Mouse (Mus musculus) CH12.LX (cell line): ENCODE data around the gene Plcb2. TPM values are rescaled to one million over a fixed set of nuclear protein-coding genes. Genes with fewer than 3 reads are reported as not detected.
A peak's percentile ranks its signal among the peaks of the same experiment; 100 is the strongest.

Source experiments
- DNase-seq: peaks from one replicate; pipeline ENCODE4 v3.0.0-alpha.2; 2013; ENCODE audit errors: extremely low read depth
- H3K27ac ChIP-seq: 2 replicates; pipeline ENCODE4 v1.5.1; 2012; ENCODE audit warnings: low read depth, mild to moderate bottlenecking, control low read depth, moderate library complexity; ENCODE audit not compliant: insufficient read depth
- H3K27me3 ChIP-seq: replicated peaks from 2 replicates; pipeline ENCODE3; 2012; ENCODE audit warnings: inconsistent platforms
- H3K36me3 ChIP-seq, 2 experiments: replicated peaks in 1 of 2; 2 replicates each; pipeline versions ENCODE3 to v1.6.1; 2012; ENCODE audit warnings: inconsistent platforms in 1 of 2, low read length in 1 of 2, mild to moderate bottlenecking in 1 of 2, mixed read lengths in 1 of 2, moderate library complexity in 1 of 2; ENCODE audit not compliant: control insufficient read depth in 1 of 2, insufficient read depth in 1 of 2
- H3K4me1 ChIP-seq, 2 experiments: 2 replicates each; pipeline ENCODE4 v1.6.1; 2012; ENCODE audit warnings: inconsistent platforms in 1 of 2, moderate library complexity in 1 of 2; ENCODE audit not compliant: insufficient read depth in 2 of 2, control insufficient read depth in 1 of 2
- H3K4me2 ChIP-seq: 2 replicates; pipeline ENCODE4 v1.6.1; 2012; ENCODE audit warnings: low read depth, mild to moderate bottlenecking, control low read depth; ENCODE audit not compliant: poor library complexity, insufficient read depth, severe bottlenecking
- H3K4me3 ChIP-seq, 3 experiments: fragments of 150-350 bp in 1 of 3; sonication (generic) in 1 of 3; replicated peaks in 1 of 3; 2 replicates each; pipeline versions ENCODE3 to v1.5.1; 2011 to 2012; ENCODE audit warnings: low read depth in 2 of 3, low read length in 2 of 3, mild to moderate bottlenecking in 2 of 3, moderate library complexity in 2 of 3, control low read depth in 1 of 3, improper control_type of control experiment in 1 of 3, inconsistent platforms in 1 of 3, mixed read lengths in 1 of 3; ENCODE audit not compliant: poor library complexity in 1 of 3
- H3K79me2 ChIP-seq: replicated peaks from 2 replicates; pipeline ENCODE4 v1.6.1; 2012; ENCODE audit warnings: mild to moderate bottlenecking, moderate library complexity; ENCODE audit not compliant: control insufficient read depth, poor library complexity, insufficient read depth, severe bottlenecking; ENCODE audit errors: extremely low read depth
- H3K9ac ChIP-seq: 2 replicates; pipeline ENCODE4 v1.6.1; 2012; ENCODE audit warnings: low read depth, mild to moderate bottlenecking, control low read depth, moderate library complexity; ENCODE audit not compliant: insufficient read depth
- H3K9me3 ChIP-seq: replicated peaks from 2 replicates; pipeline ENCODE3; 2012; ENCODE audit warnings: low read length, inconsistent platforms, mixed read lengths
- CTCF ChIP-seq, 2 experiments: IDR thresholded peaks in 1 of 2; conservative IDR thresholded peaks in 1 of 2; 2 replicates each; pipeline ENCODE4 v1.5.1; 2011 to 2012; ENCODE audit warnings: low read depth in 2 of 2, low read length in 2 of 2, improper control_type of control experiment in 1 of 2, inconsistent platforms in 1 of 2, mild to moderate bottlenecking in 1 of 2, moderate library complexity in 1 of 2
- E2F4 ChIP-seq: IDR thresholded peaks from 2 replicates; pipeline ENCODE4 v1.6.1; 2011; ENCODE audit warnings: low read depth, low read length, improper control_type of control experiment; ENCODE audit not compliant: insufficient replicate concordance
- EP300 ChIP-seq: IDR thresholded peaks from 2 replicates; pipeline ENCODE4 v1.6.1; 2011; ENCODE audit warnings: low read length, improper control_type of control experiment
- IRF4 ChIP-seq: IDR thresholded peaks from 2 replicates; pipeline ENCODE4 v1.6.1; 2014; ENCODE audit warnings: low read depth, mild to moderate bottlenecking, inconsistent platforms, low read length, improper control_type of control experiment
- JUN ChIP-seq: IDR thresholded peaks from 2 replicates; pipeline ENCODE4 v1.6.1; 2011; ENCODE audit warnings: low read depth, mild to moderate bottlenecking, low read length, improper control_type of control experiment, moderate library complexity; ENCODE audit not compliant: insufficient read depth
- KAT2A ChIP-seq: IDR thresholded peaks from 2 replicates; pipeline ENCODE4 v1.6.1; 2012; ENCODE audit warnings: low read length, improper control_type of control experiment, inconsistent platforms; ENCODE audit not compliant: insufficient replicate concordance
- MAFK ChIP-seq: IDR thresholded peaks from 2 replicates; pipeline ENCODE4 v1.6.1; 2011; ENCODE audit warnings: low read length, improper control_type of control experiment; ENCODE audit not compliant: insufficient replicate concordance
- MXI1 ChIP-seq: IDR thresholded peaks from 2 replicates; pipeline ENCODE4 v1.6.1; 2011; ENCODE audit warnings: mild to moderate bottlenecking, low read depth, low read length, improper control_type of control experiment
- PAX5 ChIP-seq: IDR thresholded peaks from 2 replicates; pipeline ENCODE4 v1.6.1; 2012; ENCODE audit warnings: low read length, inconsistent platforms, mixed read lengths
- RAD21 ChIP-seq: IDR thresholded peaks from 2 replicates; pipeline ENCODE4 v1.6.1; 2011; ENCODE audit warnings: low read depth, mild to moderate bottlenecking, low read length, improper control_type of control experiment, moderate library complexity
- RCOR1 ChIP-seq: conservative IDR thresholded peaks from 2 replicates; pipeline ENCODE4 v1.6.1; 2012; ENCODE audit warnings: low read depth, mild to moderate bottlenecking, inconsistent platforms, low read length, improper control_type of control experiment
- SIN3A ChIP-seq: IDR thresholded peaks from 2 replicates; pipeline ENCODE4 v1.6.1; 2012; ENCODE audit warnings: low read length, improper control_type of control experiment, inconsistent platforms
- SMC3 ChIP-seq: IDR thresholded peaks from 2 replicates; pipeline ENCODE4 v1.6.1; 2011; ENCODE audit warnings: low read depth, low read length, improper control_type of control experiment
- USF2 ChIP-seq: conservative IDR thresholded peaks from 2 replicates; pipeline ENCODE4 v1.6.1; 2011; ENCODE audit warnings: low read depth, low read length, improper control_type of control experiment
- ZC3H11A ChIP-seq: IDR thresholded peaks from 2 replicates; pipeline ENCODE4 v1.6.1; 2012; ENCODE audit warnings: low read depth, mild to moderate bottlenecking, inconsistent platforms, low read length, improper control_type of control experiment
- ZNF384 ChIP-seq: IDR thresholded peaks from 2 replicates; pipeline ENCODE4 v1.6.1; 2012; ENCODE audit warnings: low read depth, low read length, improper control_type of control experiment, inconsistent platforms
- dilution Hi-C: fragments of 300-500 bp; cut with MboI; formaldehyde crosslinking; loops from 2 replicates; pipeline ENCODE4 v1.14.3; 2020; ENCODE audit warnings: low sequenced_read_pairs; ENCODE audit not compliant: extremely low pct_unique_long_range_greater_than_20kb, extremely low pct_ligation_motif_present
- in situ Hi-C: fragments of 300-500 bp; cut with MboI; formaldehyde crosslinking; loops from 3 replicates; pipeline ENCODE4 v1.14.3; 2019; ENCODE audit warnings: low sequenced_read_pairs, low pct_ligation_motif_present, low pct_unique_long_range_greater_than_20kb, mixed read lengths
- polyA plus RNA-seq: library from polyadenylated mRNA; unstranded; fragments of >175 nt; gene quantifications from 2 replicates; pipeline ENCODE4 v1.2.1, GENCODE M21; 2012; ENCODE audit warnings: low read depth; ENCODE audit not compliant: insufficient read length
- total RNA-seq, 2 experiments: library from RNA; depleted of rRNA; stranded (reverse); fragments of 300-350 nt in 1 of 2; fragments of >200 nt in 1 of 2; gene quantifications; 2 replicates each; pipeline ENCODE4 v1.2.3; 2012 to 2014

Gene Plcb2
- total and polyA plus RNA-seq, 3 experiments: 5.7 to 22.3 (median 7.8) TPM

- dilution Hi-C loops (no loop called here), in situ Hi-C loops (loop anchor here (25.0 kb wide), 1 partner anchor 415 kb away; no protein-coding TSS in a partner anchor)
- peaks cover 0 to 2% of the 10 kb centered on the region in 2 experiments; a peak in 2 of 4 replicates for H3K4me1 ChIP-seq
- no peak within 1 kb of the TSS for H3K4me2 ChIP-seq
- DNase-seq: no peak
- H3K36me3 ChIP-seq: no peaks in the 10 kb centered on the region
- H3K27me3 ChIP-seq: peaks cover 31% of the 10 kb centered on the region
- H3K9ac ChIP-seq: no peak within 1 kb of the TSS
- H3K79me2 ChIP-seq: no peaks in the 10 kb centered on the region
- H3K27ac ChIP-seq: no peak within 1 kb of the TSS
- TF ChIP-seq RCOR1: no peak
- TF ChIP-seq USF2: no peak
- no peak for TF ChIP-seq MXI1
- TF ChIP-seq MAFK: no peak
- TF ChIP-seq ZC3H11A: no peak
- TF ChIP-seq PAX5: no peak
- no peak for TF ChIP-seq IRF4
- TF ChIP-seq KAT2A: no peak
- TF ChIP-seq JUN: no peak
- TF ChIP-seq EP300: no peak
- no peak for TF ChIP-seq E2F4
- H3K4me3 ChIP-seq: no peak within 1 kb of the TSS
- H3K9me3 ChIP-seq: peaks cover 2% of the 10 kb centered on the region
Measured at GRCm38 (mm10) chr2:118772158-118772874, 44.1 kb upstream of the Plcb2 start, which contains the start of gene Phgr1. Gene Phgr1, plus strand, starts transcription at chr2:118772769.

GRCm38 (mm10) chr2:118766041-118767033 is 38.1 kb upstream of the Plcb2 start:
- peak; percentile 32 for DNase-seq
- dilution Hi-C loops: no loop called here

More at GRCm38 (mm10) chr2:118766041-118767033, 38.1 kb upstream of the Plcb2 start:
- Histone ChIP-seq H3K27me3 (peaks cover under 1% of the 10 kb centered on the region), H3K4me3 (no peak overlapping the region), H3K4me1 (peaks cover 6 to 29% of the 10 kb centered on the region in 2 experiments), H3K9me3 (peaks cover 2% of the 10 kb centered on the region), H3K79me2 (no peaks in the 10 kb centered on the region), H3K36me3 (no peaks in the 10 kb centered on the region), H3K4me2 (no peak overlapping the region), H3K27ac (no peak overlapping the region), H3K9ac (no peak overlapping the region)
- in situ Hi-C loops: loop anchor here (5.0 to 25.0 kb wide), 3 partner anchors 116 to 421 kb away; no protein-coding TSS in a partner anchor
- TF ChIP-seq SMC3 (peak; percentile 76), SIN3A (no peak), ZNF384 (no peak), CTCF (conservative IDR thresholded peaks at IDR 0.05 in 1 of 2, IDR thresholded peaks at IDR 0.05 in 1 of 2; ENCODE audit: low read depth in 2 of 2, low read length in 2 of 2) (peak in 1 of 2 experiments; percentile 73; a peak in 2 of 4 replicates), RAD21 (peak; percentile 72)
